Mouse (Mus musculus) kidney, postnatal 10 days (tissue): ENCODE measurements around the gene Rubcnl.

Source experiments
- DNase-seq: peaks from one replicate; pipeline ENCODE4 v3.0.0; 2021; ENCODE audit warnings: mixed read lengths

The Rubcnl gene

DNA sequence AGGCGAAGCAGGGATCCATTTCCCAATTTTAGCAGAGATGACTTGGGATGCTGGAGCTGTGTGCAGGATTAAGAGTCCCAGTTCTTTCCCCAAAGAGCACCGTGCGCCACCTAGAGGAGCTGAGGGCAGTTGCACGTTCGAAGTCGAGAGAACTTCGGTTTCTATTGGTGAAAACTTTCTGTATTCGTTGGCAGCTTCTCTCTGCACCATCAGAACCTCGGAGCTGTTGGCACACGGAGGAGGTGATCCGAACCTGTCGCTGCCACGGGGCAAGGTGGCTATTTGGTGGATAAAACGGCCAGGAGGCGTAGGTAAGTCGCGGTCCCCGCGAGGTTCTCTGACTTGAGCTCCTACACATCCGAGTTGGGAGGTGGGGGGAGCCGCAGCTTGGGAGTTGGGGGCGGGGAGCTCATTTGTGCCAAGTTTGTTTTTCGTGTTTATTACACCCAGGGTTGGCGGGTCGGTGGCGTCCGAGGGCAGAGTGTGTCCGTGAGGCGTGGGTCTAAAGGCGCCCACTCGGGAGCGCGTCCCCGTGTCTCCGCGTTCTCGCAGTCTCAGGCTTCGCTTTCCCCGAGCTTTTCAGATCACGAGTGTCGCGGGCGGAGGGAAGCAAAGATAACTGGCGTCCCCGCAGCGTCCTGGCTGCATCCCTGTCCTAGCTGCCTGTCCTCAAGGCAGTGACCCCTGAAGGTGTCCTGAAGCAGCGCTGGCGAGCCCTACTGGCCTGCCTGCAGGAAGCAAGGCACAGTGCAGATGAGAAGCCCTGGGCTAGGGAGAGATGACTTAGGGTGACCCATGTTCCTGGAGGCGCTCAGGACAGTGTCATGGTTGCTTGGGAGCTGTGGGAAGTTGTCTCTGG, at the start of gene Rubcnl:
Gene Rubcnl (plus strand): TSS at position 172 of the 859 bp plus-strand sequence.
- peak; percentile 84 for DNase-seq

DNA sequence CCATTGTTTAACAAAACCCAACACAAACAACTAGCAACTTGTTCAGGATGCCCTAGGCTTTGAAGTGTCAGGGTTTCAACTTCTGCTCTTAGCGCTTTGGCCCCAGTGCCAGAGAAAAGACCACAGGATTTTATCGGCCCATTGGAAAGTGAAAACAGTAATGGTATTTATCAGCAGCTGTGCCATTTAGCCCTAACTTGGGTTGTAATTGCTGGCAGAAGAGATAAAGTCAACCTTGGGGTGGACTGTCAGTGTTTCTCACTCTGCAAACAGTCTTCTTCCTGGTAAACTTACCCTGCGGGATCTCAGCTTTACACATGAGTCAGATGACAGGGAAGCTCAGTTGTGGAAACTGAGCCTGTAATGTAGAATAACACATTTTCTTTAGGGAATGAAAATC, 43.6 kb upstream of the Rubcnl start:
- DNase-seq, result no peak

DNA sequence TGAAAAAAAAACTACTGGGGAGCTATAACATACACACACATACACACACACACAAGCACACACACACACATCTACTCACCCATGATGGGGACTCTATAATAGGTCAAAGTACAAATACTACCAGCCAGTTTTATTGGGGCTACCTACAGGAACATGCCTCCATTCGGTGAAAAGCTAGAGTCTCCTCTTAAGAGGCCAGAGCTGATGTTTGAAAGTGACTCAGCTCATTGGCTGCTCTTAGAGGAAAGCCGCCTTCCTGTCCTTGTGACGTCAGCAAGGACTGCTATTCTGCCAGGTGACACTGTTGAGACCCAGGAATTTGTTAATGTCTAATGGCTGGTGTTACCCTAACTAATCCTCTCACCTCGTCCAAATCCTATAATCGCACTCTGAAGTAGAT, 43.1 kb upstream of the Rubcnl start:
- no peak for DNase-seq

DNA sequence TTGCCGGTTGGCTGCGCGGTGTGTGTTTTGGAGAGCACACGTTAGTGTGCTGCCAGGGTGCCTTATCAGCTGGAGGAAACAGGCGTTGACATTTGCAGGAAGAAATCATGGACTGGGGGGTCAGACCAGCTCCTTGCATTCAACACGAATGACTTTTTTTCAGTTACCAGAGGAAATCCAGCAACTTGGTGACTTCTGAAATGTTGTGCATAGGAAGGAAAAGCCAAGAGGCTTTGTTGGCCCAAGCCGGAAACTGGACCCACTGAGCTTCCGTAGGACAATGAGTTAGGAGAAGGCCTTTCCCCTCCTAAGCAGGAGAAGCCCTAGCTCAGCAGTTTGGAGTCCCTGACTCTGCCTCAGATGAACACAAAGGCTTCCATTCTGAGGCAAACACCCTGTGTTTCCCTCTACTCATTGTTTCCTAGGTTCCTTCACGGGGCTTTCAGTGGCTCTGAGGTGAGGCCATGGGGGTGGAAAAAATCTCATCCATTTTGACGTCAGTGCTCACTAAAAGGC, 41.6 kb upstream of the Rubcnl start:
- DNase-seq, result peak; percentile 66

GRCm38 (mm10) chr14:74976972-74977371, 38.9 kb upstream of the Rubcnl start:
- DNase-seq, result no peak

GRCm38 (mm10) chr14:74981016-74981415, 34.8 kb upstream of the Rubcnl start:
- DNase-seq, result no peak

DNA sequence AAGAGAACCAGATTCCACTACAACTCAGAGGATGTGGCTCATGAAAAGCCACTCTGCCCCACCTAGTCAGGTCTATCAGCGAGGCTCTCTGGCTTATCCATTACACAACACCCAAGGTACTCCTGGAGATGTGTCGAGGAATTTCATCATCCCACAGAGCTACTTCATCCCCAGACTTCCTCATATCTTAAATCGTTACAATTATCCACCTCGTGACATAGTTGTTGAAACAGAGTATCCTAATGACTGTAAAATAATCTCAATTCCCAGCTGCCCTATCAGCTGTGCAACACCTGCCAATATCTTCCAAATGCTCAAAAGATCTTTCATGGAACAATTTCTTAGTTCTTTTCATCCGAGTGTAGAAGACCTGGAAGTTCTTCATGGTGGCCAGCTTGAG, 32.7 kb upstream of the Rubcnl start:
- DNase-seq, result no peak

GRCm38 (mm10) chr14:74984817-74985391, 30.9 kb upstream of the Rubcnl start:
- DNase-seq, result no peak

GRCm38 (mm10) chr14:74985658-74986057, 30.2 kb upstream of the Rubcnl start:
- no peak for DNase-seq

- no peak for DNase-seq
Observed at GRCm38 (mm10) chr14:74986527-74986926, 29.3 kb upstream of the Rubcnl start.

DNA sequence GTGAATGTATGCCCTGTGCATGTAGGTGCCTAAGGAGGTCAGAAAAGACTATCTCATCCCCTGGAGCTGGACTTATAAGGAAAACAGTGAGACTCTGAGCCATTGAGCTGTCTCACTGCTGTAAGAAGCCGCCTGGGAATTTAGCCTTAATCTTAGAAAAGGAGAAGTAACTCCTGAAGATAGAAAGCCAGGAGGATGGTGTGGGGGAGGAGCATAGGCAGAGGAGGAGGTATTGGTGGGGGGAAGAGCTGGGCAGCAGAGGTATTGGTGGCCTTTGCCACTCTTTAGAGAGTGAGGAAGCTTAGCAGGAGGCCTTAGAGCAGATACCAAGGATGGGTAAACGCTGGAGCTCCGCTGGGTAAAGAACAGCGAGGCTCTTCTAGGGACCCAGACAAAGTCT, 26.5 kb upstream of the Rubcnl start:
- no peak for DNase-seq

- DNase-seq, result no peak
Observed at GRCm38 (mm10) chr14:74989909-74990308, 25.9 kb upstream of the Rubcnl start.

DNA sequence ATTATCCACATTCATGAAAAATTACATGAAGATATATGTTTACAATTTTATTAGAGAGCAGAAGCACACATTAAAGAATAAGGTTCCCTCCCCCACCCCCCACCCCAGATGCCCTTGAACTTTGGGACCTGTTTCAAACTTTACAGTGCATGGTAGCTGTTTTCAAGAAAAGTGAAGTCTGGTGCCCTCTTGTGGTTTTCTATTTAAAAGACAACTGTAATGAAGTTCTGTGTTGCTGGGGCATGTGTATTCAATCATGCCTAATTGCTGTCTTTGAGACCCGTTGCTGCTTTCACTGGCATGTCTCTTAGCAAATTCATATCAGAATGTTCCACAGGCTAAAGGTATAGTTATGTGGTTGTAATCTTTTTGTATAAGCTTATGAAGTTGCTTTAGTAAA, 25.3 kb upstream of the Rubcnl start:
- DNase-seq, result no peak

GRCm38 (mm10) chr14:74996556-74996955, 19.3 kb upstream of the Rubcnl start:
- DNase-seq, result no peak

- DNase-seq, result no peak
Observed at GRCm38 (mm10) chr14:74997041-74997440, 18.8 kb upstream of the Rubcnl start.

- DNase-seq, result no peak
Observed at GRCm38 (mm10) chr14:75001364-75001763, 14.5 kb upstream of the Rubcnl start.

- DNase-seq, result peak; percentile 27
Observed at GRCm38 (mm10) chr14:75003356-75003755, 12.5 kb upstream of the Rubcnl start.

DNA sequence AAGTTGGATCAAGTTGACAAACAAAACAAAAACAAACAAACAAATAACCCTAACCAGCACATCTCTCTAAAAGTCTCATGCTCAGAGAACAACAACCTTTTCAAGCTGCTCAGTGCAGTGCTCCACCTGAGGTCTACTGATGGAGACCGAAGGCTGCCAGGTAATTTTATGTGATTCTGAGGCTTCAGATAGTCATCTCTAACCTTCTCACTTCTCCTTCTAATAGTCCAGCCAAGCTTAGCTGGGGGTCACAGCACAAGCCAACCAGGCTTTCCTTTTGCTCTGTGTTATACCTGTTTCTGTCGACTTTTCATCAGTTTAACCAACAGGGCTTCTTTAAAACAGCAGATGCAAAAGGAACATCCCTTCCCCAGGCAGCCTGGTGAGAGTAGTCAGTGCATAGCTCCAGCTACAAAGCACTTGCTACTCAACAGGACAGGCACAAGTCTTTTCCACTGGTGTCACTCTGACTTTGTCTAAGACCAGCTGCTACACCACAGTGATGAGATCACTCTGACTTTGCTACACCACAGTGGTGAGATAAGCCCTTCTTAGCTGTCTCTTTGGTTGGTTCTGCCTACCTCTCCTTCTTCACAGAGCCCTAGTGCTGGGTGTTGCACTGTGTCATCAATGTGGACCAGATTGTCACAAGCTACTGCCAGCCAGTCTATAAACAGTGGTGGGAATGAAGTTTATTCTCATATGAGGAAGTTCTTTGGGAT, 10.2 kb upstream of the Rubcnl start:
- no peak for DNase-seq

DNA sequence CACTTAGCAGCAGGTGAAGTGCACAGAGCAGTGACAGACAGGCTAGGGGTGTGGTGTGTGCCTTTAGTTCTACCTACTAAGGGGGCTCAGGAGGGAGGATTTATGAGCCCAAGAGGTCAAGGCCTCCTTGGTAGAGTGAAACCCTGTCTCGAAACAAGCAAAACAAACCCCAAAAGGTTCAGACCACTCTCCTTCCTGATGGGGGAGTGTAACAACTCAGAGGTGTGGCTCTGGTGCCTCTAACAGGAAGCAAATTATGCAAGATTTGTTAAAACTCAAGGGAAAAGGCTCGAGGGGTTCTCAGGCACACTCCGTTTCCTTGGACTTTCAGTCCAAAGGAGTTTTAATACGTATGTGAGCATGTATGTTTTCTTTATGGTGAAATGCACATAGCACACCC, 5.5 kb upstream of the Rubcnl start:
- no peak for DNase-seq

GRCm38 (mm10) chr14:75010986-75011655, 4.7 kb upstream of the Rubcnl start:
- peak; percentile 24 for DNase-seq

DNA sequence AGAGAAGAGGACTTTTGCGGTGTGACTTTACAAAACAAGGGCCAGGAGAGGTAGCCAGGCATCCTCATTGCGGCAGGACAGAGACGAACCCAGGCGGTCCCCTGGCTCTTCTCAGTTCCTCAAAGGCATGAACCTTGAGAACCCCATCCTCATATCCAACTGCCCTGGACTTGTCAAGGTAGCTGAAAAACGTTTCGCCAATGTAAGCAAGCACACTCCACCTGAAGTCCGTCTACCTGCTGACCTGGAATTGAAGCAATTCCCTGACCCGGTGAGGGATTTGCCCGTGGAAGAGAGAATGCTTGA, 841 bp downstream of the Rubcnl start:
- DNase-seq, result no peak

DNA sequence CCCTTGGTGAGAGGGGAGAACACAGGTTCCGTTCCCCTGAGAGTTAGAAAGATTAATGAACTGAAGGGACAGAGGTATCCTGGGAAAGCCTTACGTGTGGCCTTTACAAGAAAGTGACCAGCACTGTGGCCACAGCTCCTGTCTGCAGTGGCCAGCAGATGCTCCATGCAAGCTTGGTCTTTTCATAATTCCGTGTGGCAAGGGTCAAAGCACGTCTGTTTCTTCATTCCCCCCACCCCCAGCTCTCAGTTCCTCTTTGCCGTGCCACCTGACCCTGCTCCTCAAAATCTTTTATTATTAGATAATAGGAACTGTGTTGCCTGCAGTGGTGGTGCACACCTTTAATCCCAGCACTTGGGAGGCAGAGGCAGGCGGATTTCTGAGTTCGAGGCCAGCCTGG, 1.4 kb downstream of the Rubcnl start:
- DNase-seq, result no peak
